Mouse (Mus musculus): ENCODE data around the gene Hoxc9. TPM values are rescaled to one million over a fixed set of nuclear protein-coding genes. Genes with fewer than 3 reads are reported as not detected.

Gene Hoxc9
- polyA plus RNA-seq, 1 experiment from 2014 or later: not detected

- under 1% methylated on average over 17 of the region's 17 CpGs for WGBS
- peaks cover 9 to 12% of the 10 kb centered on the region in 2 experiments for H3K4me1 ChIP-seq (ENCODE audit: control insufficient read depth in 2 of 2, insufficient read depth in 2 of 2, low read length in 2 of 2)
- no peaks in the 10 kb centered on the region for H3K36me3 ChIP-seq (ENCODE audit: control insufficient read depth, insufficient read depth, low read length)
- peaks cover 99% of the 10 kb centered on the region for H3K27me3 ChIP-seq (ENCODE audit: control insufficient read depth, insufficient read depth, low read length)
- no peak overlapping the region for H3K9ac ChIP-seq (ENCODE audit: low read length)
- no peak overlapping the region for H3K4me2 ChIP-seq (ENCODE audit: low read length)
- no peak overlapping the region for H3K27ac ChIP-seq (replicated peaks in 1 of 2; ENCODE audit: control insufficient read depth in 1 of 2, insufficient read depth in 1 of 2, low read depth in 2 of 2, low read length in 2 of 2)
- H3K4me3 ChIP-seq (ENCODE audit: control insufficient read depth in 1 of 2, insufficient read depth in 1 of 2, low read depth in 1 of 2, low read length in 2 of 2): no peak overlapping the region
- no peak for ATAC-seq (ENCODE audit: insufficient number of reproducible peaks, insufficient read depth, low FRiP score, low read depth)
- H3K9me3 ChIP-seq (ENCODE audit: control insufficient read depth, low read length): no peaks in the 10 kb centered on the region
Measured at GRCm38 (mm10) chr15:103005308-103005707, 29.1 kb downstream of the Hoxc9 start.

- Histone ChIP-seq H3K4me3 (ENCODE audit: control insufficient read depth in 1 of 2, insufficient read depth in 1 of 2, low read depth in 1 of 2, low read length in 2 of 2) (no peak overlapping the region), H3K9ac (ENCODE audit: low read length) (no peak overlapping the region), H3K27me3 (ENCODE audit: control insufficient read depth, insufficient read depth, low read length) (peaks cover 99% of the 10 kb centered on the region), H3K4me1 (ENCODE audit: control insufficient read depth in 2 of 2, insufficient read depth in 2 of 2, low read length in 2 of 2) (peaks cover 4 to 8% of the 10 kb centered on the region in 2 experiments), H3K4me2 (ENCODE audit: low read length) (no peak overlapping the region), H3K9me3 (ENCODE audit: control insufficient read depth, low read length) (no peaks in the 10 kb centered on the region), H3K36me3 (ENCODE audit: control insufficient read depth, insufficient read depth, low read length) (no peaks in the 10 kb centered on the region), H3K27ac (replicated peaks in 1 of 2; ENCODE audit: control insufficient read depth in 1 of 2, insufficient read depth in 1 of 2, low read depth in 2 of 2, low read length in 2 of 2) (no peak overlapping the region)
- ATAC-seq (ENCODE audit: insufficient number of reproducible peaks, insufficient read depth, low FRiP score, low read depth): no peak
- WGBS: 6% methylated on average over 5 of the region's 5 CpGs
Measured at GRCm38 (mm10) chr15:103005797-103006196, 29.6 kb downstream of the Hoxc9 start.

DNA sequence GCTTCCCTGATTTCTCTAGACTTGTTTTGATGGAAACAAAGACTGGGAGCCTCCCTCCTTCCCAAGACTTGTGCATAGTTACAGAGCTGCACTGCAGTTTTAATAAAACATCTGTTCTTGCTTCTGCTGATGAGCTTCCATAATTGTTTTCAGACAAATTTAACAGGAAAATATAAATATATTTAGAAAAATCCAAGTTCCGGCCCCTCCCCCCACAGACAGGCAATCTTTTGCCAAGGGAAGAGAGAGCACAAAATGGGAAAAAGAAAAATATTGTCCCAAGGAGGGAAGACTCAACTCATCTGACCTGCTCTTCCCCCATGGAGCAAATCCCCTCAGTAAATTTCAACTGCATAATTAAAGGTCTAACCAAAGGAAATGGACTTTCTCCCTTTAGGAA is 30.1 kb downstream of the Hoxc9 start:
- Histone ChIP-seq H3K4me3 (ENCODE audit: control insufficient read depth in 1 of 2, insufficient read depth in 1 of 2, low read depth in 1 of 2, low read length in 2 of 2) (no peak overlapping the region), H3K27ac (replicated peaks in 1 of 2; ENCODE audit: control insufficient read depth in 1 of 2, insufficient read depth in 1 of 2, low read depth in 2 of 2, low read length in 2 of 2) (no peak overlapping the region), H3K9ac (ENCODE audit: low read length) (no peak overlapping the region), H3K27me3 (ENCODE audit: control insufficient read depth, insufficient read depth, low read length) (peaks cover 99% of the 10 kb centered on the region), H3K36me3 (ENCODE audit: control insufficient read depth, insufficient read depth, low read length) (no peaks in the 10 kb centered on the region), H3K4me1 (ENCODE audit: control insufficient read depth in 2 of 2, insufficient read depth in 2 of 2, low read length in 2 of 2) (peaks cover 0 to 4% of the 10 kb centered on the region in 2 experiments; a peak in 2 of 4 replicates), H3K9me3 (ENCODE audit: control insufficient read depth, low read length) (no peaks in the 10 kb centered on the region), H3K4me2 (ENCODE audit: low read length) (no peak overlapping the region)
- ATAC-seq (ENCODE audit: insufficient number of reproducible peaks, insufficient read depth, low FRiP score, low read depth): no peak
- WGBS: 27% methylated on average over 1 of the region's 1 CpGs

DNA sequence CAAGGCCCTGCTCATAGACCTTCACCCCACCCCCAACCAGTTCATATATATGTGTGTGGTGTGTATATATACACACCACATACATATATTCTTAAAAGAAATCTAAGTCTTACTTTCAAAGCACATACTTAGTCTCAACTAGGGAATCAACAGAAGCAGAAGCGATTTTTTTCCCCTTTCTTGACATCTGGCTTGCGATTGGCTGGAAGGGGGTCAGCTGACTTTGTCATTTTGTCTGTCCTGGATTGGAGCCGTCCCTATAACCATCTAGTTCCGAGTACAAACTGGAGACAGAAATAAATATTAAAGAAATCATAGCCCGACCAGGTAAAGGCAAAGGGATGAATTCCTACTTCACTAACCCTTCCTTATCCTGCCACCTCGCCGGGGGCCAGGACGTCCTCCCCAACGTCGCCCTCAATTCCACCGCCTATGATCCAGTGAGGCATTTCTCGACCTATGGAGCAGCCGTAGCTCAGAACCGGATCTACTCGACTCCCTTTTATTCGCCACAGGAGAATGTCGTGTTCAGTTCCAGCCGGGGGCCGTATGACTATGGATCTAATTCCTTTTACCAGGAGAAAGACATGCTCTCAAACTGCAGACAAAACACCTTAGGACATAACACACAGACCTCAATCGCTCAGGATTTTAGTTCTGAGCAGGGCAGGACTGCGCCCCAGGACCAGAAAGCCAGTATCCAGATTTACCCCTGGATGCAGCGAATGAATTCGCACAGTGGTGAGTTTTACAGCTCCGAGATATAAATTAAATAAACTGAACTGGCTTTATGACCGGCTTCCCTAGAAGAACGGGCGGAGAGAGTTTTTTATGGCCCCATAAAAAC is 33.2 kb downstream of the Hoxc9 start:
- Histone ChIP-seq H3K9ac (ENCODE audit: low read length) (no peak overlapping the region), H3K4me3 (ENCODE audit: control insufficient read depth in 1 of 2, insufficient read depth in 1 of 2, low read depth in 1 of 2, low read length in 2 of 2) (no peak overlapping the region), H3K36me3 (ENCODE audit: control insufficient read depth, insufficient read depth, low read length) (no peaks in the 10 kb centered on the region), H3K4me1 (ENCODE audit: control insufficient read depth in 2 of 2, insufficient read depth in 2 of 2, low read length in 2 of 2) (0 out of 4 replicates have a peak, but pooled peaks cover 0 to 4% of the 10 kb centered on the region in 2 experiments), H3K27ac (replicated peaks in 1 of 2; ENCODE audit: control insufficient read depth in 1 of 2, insufficient read depth in 1 of 2, low read depth in 2 of 2, low read length in 2 of 2) (no peak overlapping the region), H3K27me3 (ENCODE audit: control insufficient read depth, insufficient read depth, low read length) (peaks cover 98% of the 10 kb centered on the region), H3K4me2 (ENCODE audit: low read length) (no peak overlapping the region), H3K9me3 (ENCODE audit: control insufficient read depth, low read length) (no peaks in the 10 kb centered on the region)
- ATAC-seq (ENCODE audit: insufficient number of reproducible peaks, insufficient read depth, low FRiP score, low read depth): no peak
- 2% methylated on average over 27 of the region's 27 CpGs for WGBS

- WGBS: 2% methylated on average over 31 of the region's 31 CpGs
- Histone ChIP-seq H3K27ac (replicated peaks in 1 of 2; ENCODE audit: control insufficient read depth in 1 of 2, insufficient read depth in 1 of 2, low read depth in 2 of 2, low read length in 2 of 2) (no peak overlapping the region), H3K9ac (ENCODE audit: low read length) (no peak overlapping the region), H3K36me3 (ENCODE audit: control insufficient read depth, insufficient read depth, low read length) (no peaks in the 10 kb centered on the region), H3K9me3 (ENCODE audit: control insufficient read depth, low read length) (no peaks in the 10 kb centered on the region), H3K4me3 (ENCODE audit: control insufficient read depth in 1 of 2, insufficient read depth in 1 of 2, low read depth in 1 of 2, low read length in 2 of 2) (no peak overlapping the region), H3K4me2 (ENCODE audit: low read length) (no peak overlapping the region), H3K27me3 (ENCODE audit: control insufficient read depth, insufficient read depth, low read length) (peaks cover 98% of the 10 kb centered on the region), H3K4me1 (ENCODE audit: control insufficient read depth in 2 of 2, insufficient read depth in 2 of 2, low read length in 2 of 2) (0 out of 4 replicates have a peak, but pooled peaks cover 0 to 4% of the 10 kb centered on the region in 2 experiments)
- ATAC-seq (ENCODE audit: insufficient number of reproducible peaks, insufficient read depth, low FRiP score, low read depth): no peak
Measured at GRCm38 (mm10) chr15:103010112-103010846, 34.0 kb downstream of the Hoxc9 start.

DNA sequence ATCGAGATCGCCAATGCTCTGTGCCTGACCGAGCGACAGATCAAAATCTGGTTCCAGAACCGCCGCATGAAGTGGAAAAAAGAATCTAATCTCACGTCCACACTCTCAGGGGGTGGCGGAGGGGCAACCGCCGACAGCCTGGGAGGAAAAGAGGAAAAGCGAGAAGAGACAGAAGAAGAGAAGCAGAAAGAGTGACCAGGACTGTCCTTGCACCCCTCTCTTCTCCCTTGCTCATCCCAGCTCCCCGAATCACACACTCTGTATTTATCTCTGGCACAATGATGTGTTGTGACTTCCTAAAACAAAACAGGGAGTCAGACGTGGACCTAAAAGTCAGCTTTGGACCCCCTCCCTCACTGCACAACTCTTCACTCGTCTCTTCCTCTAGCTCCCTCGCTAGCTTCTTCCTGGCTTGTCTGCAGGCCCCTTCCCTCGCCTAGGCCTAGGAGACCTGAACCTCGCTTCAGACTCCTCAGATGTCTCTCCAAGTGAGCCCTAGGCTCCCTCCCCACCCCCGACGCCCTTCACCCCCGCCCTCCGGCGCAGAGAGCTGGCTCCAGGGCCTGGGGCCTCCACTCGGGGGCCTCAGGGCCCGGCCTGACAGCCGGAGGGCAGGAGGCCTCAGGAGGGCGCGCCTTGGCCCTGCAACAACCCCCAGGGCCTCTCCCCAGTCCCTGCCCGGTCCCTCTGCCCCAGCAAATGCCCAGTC is 34.8 kb downstream of the Hoxc9 start:
- Histone ChIP-seq H3K9me3 (ENCODE audit: control insufficient read depth, low read length) (no peaks in the 10 kb centered on the region), H3K4me3 (ENCODE audit: control insufficient read depth in 1 of 2, insufficient read depth in 1 of 2, low read depth in 1 of 2, low read length in 2 of 2) (no peak overlapping the region), H3K27me3 (ENCODE audit: control insufficient read depth, insufficient read depth, low read length) (peaks cover 98% of the 10 kb centered on the region), H3K4me1 (ENCODE audit: control insufficient read depth in 2 of 2, insufficient read depth in 2 of 2, low read length in 2 of 2) (0 out of 4 replicates have a peak, but pooled peaks cover 0 to 4% of the 10 kb centered on the region in 2 experiments), H3K4me2 (ENCODE audit: low read length) (no peak overlapping the region), H3K27ac (replicated peaks in 1 of 2; ENCODE audit: control insufficient read depth in 1 of 2, insufficient read depth in 1 of 2, low read depth in 2 of 2, low read length in 2 of 2) (no peak overlapping the region), H3K9ac (ENCODE audit: low read length) (no peak overlapping the region), H3K36me3 (ENCODE audit: control insufficient read depth, insufficient read depth, low read length) (no peaks in the 10 kb centered on the region)
- ATAC-seq (ENCODE audit: insufficient number of reproducible peaks, insufficient read depth, low FRiP score, low read depth): no peak
- 1% methylated on average over 28 of the region's 28 CpGs for WGBS

- Histone ChIP-seq H3K4me2 (ENCODE audit: low read length) (no peak overlapping the region), H3K4me3 (ENCODE audit: control insufficient read depth in 1 of 2, insufficient read depth in 1 of 2, low read depth in 1 of 2, low read length in 2 of 2) (no peak overlapping the region)
Measured at GRCm38 (mm10) chr15:103011928-103012486, 35.8 kb downstream of the Hoxc9 start.

More at GRCm38 (mm10) chr15:103011928-103012486, 35.8 kb downstream of the Hoxc9 start:
- H3K4me1 ChIP-seq (ENCODE audit: control insufficient read depth in 2 of 2, insufficient read depth in 2 of 2, low read length in 2 of 2): 0 out of 4 replicates have a peak, but pooled peaks cover 0 to 4% of the 10 kb centered on the region in 2 experiments
- no peaks in the 10 kb centered on the region for H3K36me3 ChIP-seq (ENCODE audit: control insufficient read depth, insufficient read depth, low read length)
- no peak overlapping the region for H3K27ac ChIP-seq (replicated peaks in 1 of 2; ENCODE audit: control insufficient read depth in 1 of 2, insufficient read depth in 1 of 2, low read depth in 2 of 2, low read length in 2 of 2)
- H3K27me3 ChIP-seq (ENCODE audit: control insufficient read depth, insufficient read depth, low read length): peaks cover 98% of the 10 kb centered on the region
- ATAC-seq (ENCODE audit: insufficient number of reproducible peaks, insufficient read depth, low FRiP score, low read depth): no peak
- no peaks in the 10 kb centered on the region for H3K9me3 ChIP-seq (ENCODE audit: control insufficient read depth, low read length)
- no peak overlapping the region for H3K9ac ChIP-seq (ENCODE audit: low read length)
- WGBS: 2% methylated on average over 26 of the region's 26 CpGs

All from heart, embryonic 14.5 days (tissue).